Comparison of ENCODE assay signal across 23 mouse cellular contexts in genomic region chr12:78059965-78060364, GRCm38 (mm10).
"Had no signal": no experiment of that assay in that cellular context is flagged by ENCODE, and none has a peak within 500 bp of the region (broad histone marks: within the 10 kb centered on the region; RNA-seq: fewer than 3 reads in every experiment).

No protein-coding gene starts in this region.

- ATAC-seq: hindbrain, postnatal 0 days; intestine, embryonic 16.5 days; liver, embryonic 12.5 days had no signal

- H3K9me3 ChIP-seq: heart, embryonic 12.5 days; hindbrain, embryonic 13.5 days; hindbrain, embryonic 15.5 days; limb, embryonic 13.5 days; limb, embryonic 15.5 days; liver, embryonic 12.5 days had no signal

- H3K9ac ChIP-seq: heart, embryonic 12.5 days; hindbrain, embryonic 13.5 days; hindbrain, embryonic 15.5 days; limb, embryonic 13.5 days; limb, embryonic 15.5 days; liver, embryonic 12.5 days; liver, embryonic 14.5 days had no signal

- H3K27ac ChIP-seq: gastrocnemius, adult 2 months; heart, adult 2 months; hindbrain, embryonic 13.5 days; hindbrain, embryonic 15.5 days; hindbrain, postnatal 0 days; kidney, postnatal 0 days; limb, embryonic 13.5 days; limb, embryonic 15.5 days; liver, embryonic 12.5 days; liver, embryonic 14.5 days had no signal

- H3K4me2 ChIP-seq: heart, embryonic 12.5 days; hindbrain, embryonic 13.5 days; hindbrain, embryonic 15.5 days; limb, embryonic 13.5 days; limb, embryonic 15.5 days; liver, embryonic 12.5 days had no signal

- H3K36me3 ChIP-seq: heart, embryonic 12.5 days; hindbrain, embryonic 13.5 days; hindbrain, embryonic 15.5 days; limb, embryonic 13.5 days; limb, embryonic 15.5 days; liver, embryonic 12.5 days had no signal

- H3K27me3 ChIP-seq: hindbrain, embryonic 15.5 days had no signal

- DNase-seq: gastrocnemius, adult 2 months; gastrocnemius, postnatal 10 days; gastrocnemius, postnatal 25 days; heart, adult 11 months; heart, adult 2 months; heart, postnatal 10 days; kidney, adult 11 months; kidney, adult 8-10 months; kidney, postnatal 14 days; kidney, postnatal 36 days; layer of hippocampus, adult 9-11 months; layer of hippocampus, postnatal 36 days; left cerebral cortex, postnatal 4 days had no signal

- H3K4me3 ChIP-seq: gastrocnemius, adult 2 months; heart, adult 2 months; heart, embryonic 12.5 days; hindbrain, embryonic 13.5 days; hindbrain, embryonic 15.5 days; limb, embryonic 13.5 days; limb, embryonic 15.5 days; liver, embryonic 12.5 days had no signal

- H3K4me1 ChIP-seq: limb, embryonic 13.5 days; limb, embryonic 15.5 days; liver, embryonic 12.5 days had no signal
